Mouse (Mus musculus) forebrain, embryonic 16.5 days (tissue): ENCODE measurements at regions not wholly inside any gene's neighbourhood (a gene's known extent, or its start where the extent isn't known, plus 50 kb on each side); places are given as distances from the start of the nearest gene placed in this dataset.

Source experiments
- ATAC-seq: fragments of 200-750 bp; cut with Nextera tagmentation; 2 replicates; pipeline ENCODE4 v1.8.0; 2017; ENCODE audit warnings: mild to moderate bottlenecking, moderate library complexity
- H3K27ac ChIP-seq: fragments of 300-500 bp; sonication (generic); 2 replicates; pipeline ENCODE4 v1.5.1; 2014; ENCODE audit warnings: low read length, control low read depth
- H3K27me3 ChIP-seq: fragments of 300-500 bp; sonication (generic); replicated peaks from 2 replicates; pipeline ENCODE4 v1.6.1; 2014; ENCODE audit warnings: low read length; ENCODE audit not compliant: control insufficient read depth, insufficient read depth
- H3K36me3 ChIP-seq: fragments of 300-500 bp; sonication (generic); 2 replicates; pipeline ENCODE4 v1.6.1; 2014; ENCODE audit not compliant: control insufficient read depth, insufficient read depth
- H3K4me1 ChIP-seq: fragments of 300-500 bp; sonication (generic); replicated peaks from 2 replicates; pipeline ENCODE4 v1.6.1; 2014; ENCODE audit warnings: low read length; ENCODE audit not compliant: control insufficient read depth, insufficient read depth
- H3K4me2 ChIP-seq: fragments of 300-500 bp; sonication (generic); 2 replicates; pipeline ENCODE4 v1.6.1; 2014; ENCODE audit warnings: mild to moderate bottlenecking, low read length, control low read depth
- H3K4me3 ChIP-seq: fragments of 300-500 bp; sonication (generic); replicated peaks from 2 replicates; pipeline ENCODE4 v1.5.1; 2014; ENCODE audit warnings: mild to moderate bottlenecking, low read length, control low read depth
- H3K9ac ChIP-seq: fragments of 300-500 bp; sonication (generic); replicated peaks from 2 replicates; pipeline ENCODE4 v1.6.1; 2014; ENCODE audit warnings: low read depth, low read length, control low read depth
- H3K9me3 ChIP-seq: fragments of 300-500 bp; sonication (generic); 2 replicates; pipeline ENCODE4 v1.6.1; 2016; ENCODE audit warnings: low read length; ENCODE audit not compliant: control insufficient read depth
- WGBS: fragments of 180-500 bp; shearing (Covaris S2); extraction: QIAGEN DNeasy Blood & Tissue Kit; methylation state at CpG from one replicate; pipeline ENCODE4 v1.1.7; 2014; 5-methylcytosine and 5-hydroxymethylcytosine counted together

DNA sequence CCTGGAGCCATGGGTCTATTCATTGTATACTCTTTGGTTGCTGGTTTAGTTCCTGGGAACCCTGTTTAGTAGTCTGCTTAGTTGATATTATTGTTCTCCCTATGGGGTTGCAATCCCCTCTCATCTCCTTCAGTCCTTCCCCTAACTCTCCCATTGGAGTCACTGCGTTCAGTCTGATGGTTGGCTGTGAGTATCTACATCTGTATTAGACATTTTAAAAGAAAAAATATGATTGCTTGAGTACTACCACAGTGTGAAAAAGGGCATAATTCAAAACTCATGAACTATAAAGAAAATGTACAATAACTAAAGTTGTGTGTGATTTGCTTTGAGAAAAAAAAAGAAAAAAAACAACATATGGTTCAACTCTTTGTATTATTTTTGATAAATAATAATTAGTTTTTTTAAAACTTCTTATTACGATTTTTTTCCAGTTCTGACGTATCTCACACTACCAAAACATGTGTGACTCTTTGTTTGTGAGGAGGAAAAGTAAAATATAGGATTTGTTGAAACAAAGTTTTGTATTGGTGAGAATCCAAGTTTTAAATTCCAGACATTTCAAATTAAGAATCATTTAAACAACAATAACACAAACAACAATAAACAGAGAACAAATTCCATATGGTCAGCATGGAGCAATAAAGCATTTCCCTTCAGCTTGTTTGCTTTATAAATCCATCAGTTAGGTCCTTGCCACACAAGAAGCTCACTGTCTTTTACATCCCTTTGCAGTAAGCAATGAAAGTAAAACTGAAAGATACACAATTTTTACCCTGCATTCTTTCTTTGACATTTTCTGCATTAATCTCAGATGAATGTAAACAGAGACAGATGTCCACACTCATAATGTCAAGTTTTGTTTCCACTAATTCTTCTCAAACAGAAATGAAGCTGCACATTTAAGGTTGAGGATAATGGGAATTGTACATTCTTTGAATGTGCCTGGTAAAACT, 583.5 kb downstream of the Slitrk6 start:
- ATAC-seq, result no peak
- H3K9ac ChIP-seq, result no peak overlapping the region
- no peaks in the 10 kb centered on the region for H3K27me3 ChIP-seq
- H3K9me3 ChIP-seq, result no peaks in the 10 kb centered on the region
- no peak overlapping the region for H3K4me3 ChIP-seq
- WGBS, result 82% methylated on average over 3 of the region's 3 CpGs
- H3K27ac ChIP-seq, result no peak overlapping the region
- H3K4me1 ChIP-seq, result no peaks in the 10 kb centered on the region
- H3K4me2 ChIP-seq, result no peak overlapping the region
- H3K36me3 ChIP-seq, result no peaks in the 10 kb centered on the region

DNA sequence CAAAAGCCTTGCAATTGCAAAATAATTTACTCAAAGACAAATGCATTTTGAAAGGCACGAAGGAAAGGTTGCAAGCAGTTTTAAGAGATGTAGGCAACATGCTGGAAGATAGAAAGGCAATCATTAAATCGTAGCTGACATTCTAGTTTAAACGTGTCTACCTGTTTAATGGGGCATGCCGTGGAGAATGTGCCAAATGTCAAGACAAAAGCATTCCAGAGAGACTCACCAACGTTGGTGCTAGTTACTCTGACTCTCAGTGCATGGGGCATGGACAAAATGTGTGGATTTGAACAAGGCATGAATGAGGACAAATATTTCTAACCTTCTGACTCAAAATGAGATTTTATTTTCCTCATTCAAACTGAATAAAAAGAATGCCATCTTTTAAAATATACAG, 586.3 kb downstream of the Slitrk6 start:
- Histone ChIP-seq H3K27me3 (no peaks in the 10 kb centered on the region), H3K9me3 (no peaks in the 10 kb centered on the region), H3K4me1 (no peaks in the 10 kb centered on the region), H3K27ac (no peak overlapping the region), H3K36me3 (no peaks in the 10 kb centered on the region), H3K9ac (no peak overlapping the region), H3K4me3 (no peak overlapping the region), H3K4me2 (no peak overlapping the region)
- 31% methylated on average over 5 of the region's 5 CpGs for WGBS
- ATAC-seq, result no peak

- H3K36me3 ChIP-seq, result no peaks in the 10 kb centered on the region
- H3K4me1 ChIP-seq, result no peaks in the 10 kb centered on the region
- H3K4me3 ChIP-seq, result no peak overlapping the region
- ATAC-seq, result no peak
- no peak overlapping the region for H3K27ac ChIP-seq
- no peaks in the 10 kb centered on the region for H3K9me3 ChIP-seq
- no peak overlapping the region for H3K9ac ChIP-seq
- WGBS, result 82% methylated on average over 5 of the region's 5 CpGs
- H3K4me2 ChIP-seq, result no peak overlapping the region
- no peaks in the 10 kb centered on the region for H3K27me3 ChIP-seq
Observed at GRCm38 (mm10) chr14:110128265-110128664, 626.7 kb downstream of the Slitrk6 start.

- no peak overlapping the region for H3K4me3 ChIP-seq
- WGBS, result 76% methylated on average over 6 of the region's 6 CpGs
- H3K4me1 ChIP-seq, result no peaks in the 10 kb centered on the region
- H3K27ac ChIP-seq, result no peak overlapping the region
- H3K9me3 ChIP-seq, result no peaks in the 10 kb centered on the region
- no peaks in the 10 kb centered on the region for H3K27me3 ChIP-seq
- no peak overlapping the region for H3K9ac ChIP-seq
- H3K4me2 ChIP-seq, result no peak overlapping the region
- H3K36me3 ChIP-seq, result no peaks in the 10 kb centered on the region
- ATAC-seq, result no peak
Observed at GRCm38 (mm10) chr14:110125936-110126710, 628.8 kb downstream of the Slitrk6 start.

DNA sequence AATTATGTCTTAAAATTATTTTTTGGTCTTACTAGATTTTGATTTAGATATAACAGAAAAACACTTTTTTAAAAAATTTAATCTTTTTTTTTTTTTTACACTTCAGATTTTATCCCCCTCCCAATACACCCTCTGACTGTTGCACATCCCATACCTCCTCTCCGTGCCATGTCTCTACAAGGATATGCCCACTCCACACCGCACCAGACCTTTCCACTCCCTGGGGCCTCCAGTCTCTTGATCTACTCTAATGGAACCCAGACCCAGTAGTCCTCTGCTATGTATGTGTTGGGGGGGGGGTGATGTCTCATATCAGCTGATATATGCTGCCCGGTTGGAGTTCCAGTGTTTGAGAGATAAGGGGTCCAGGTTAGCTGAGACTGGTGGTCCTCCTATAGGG, 632.2 kb downstream of the Slitrk6 start:
- Histone ChIP-seq H3K9ac (no peak overlapping the region), H3K4me2 (no peak overlapping the region), H3K9me3 (no peaks in the 10 kb centered on the region), H3K4me1 (no peaks in the 10 kb centered on the region), H3K27me3 (no peaks in the 10 kb centered on the region), H3K4me3 (no peak overlapping the region), H3K36me3 (no peaks in the 10 kb centered on the region), H3K27ac (no peak overlapping the region)
- WGBS, result 93% methylated on average over 3 of the region's 3 CpGs
- no peak for ATAC-seq

DNA sequence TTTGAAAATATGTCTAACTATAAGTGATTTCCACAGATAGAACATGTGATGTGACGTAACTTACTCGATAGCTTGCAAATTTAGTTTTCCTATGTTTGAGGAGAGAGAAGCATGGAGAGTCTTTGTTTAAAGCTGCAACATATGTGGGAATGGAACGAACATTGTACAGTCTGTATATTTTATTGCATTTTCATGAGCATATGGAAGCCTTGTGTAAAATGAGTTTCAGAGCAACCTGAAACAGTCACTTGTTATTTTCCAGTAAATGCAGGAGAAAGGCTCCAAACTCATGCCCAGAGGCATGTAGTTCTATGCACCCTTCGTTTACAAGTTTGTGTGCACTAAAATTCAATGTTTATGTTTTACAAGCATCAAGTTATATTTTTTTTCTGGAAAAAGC, 639.4 kb downstream of the Slitrk6 start:
- Histone ChIP-seq H3K4me1 (no peaks in the 10 kb centered on the region), H3K9me3 (no peaks in the 10 kb centered on the region), H3K27ac (no peak overlapping the region), H3K36me3 (no peaks in the 10 kb centered on the region), H3K9ac (no peak overlapping the region), H3K4me3 (no peak overlapping the region), H3K27me3 (no peaks in the 10 kb centered on the region), H3K4me2 (no peak overlapping the region)
- 79% methylated on average over 4 of the region's 4 CpGs for WGBS
- peak; percentile 68; the same call in 1 of the 2 replicates for ATAC-seq

DNA sequence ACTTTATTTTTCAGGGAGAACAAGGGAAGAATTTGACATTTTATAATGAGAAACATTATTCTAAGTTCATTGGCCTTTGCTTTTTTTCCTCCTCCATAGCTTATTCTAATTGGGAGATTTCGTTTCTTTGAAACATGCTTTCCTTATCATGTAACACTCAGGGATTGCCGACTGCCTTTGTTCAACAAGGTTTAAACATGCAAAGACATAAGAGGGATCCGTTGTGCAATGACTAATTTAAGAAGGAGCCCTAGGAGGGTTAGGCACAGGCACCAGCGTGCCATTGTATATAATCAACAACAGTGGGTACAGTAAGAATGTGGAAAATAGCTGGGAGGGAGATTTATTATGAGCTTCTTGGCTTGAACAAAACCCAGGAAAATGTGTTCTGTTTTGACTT, 654.1 kb downstream of the Slitrk6 start:
- H3K9ac ChIP-seq, result no peak overlapping the region
- no peak overlapping the region for H3K4me2 ChIP-seq
- no peak overlapping the region for H3K4me3 ChIP-seq
- no peak for ATAC-seq
- no peaks in the 10 kb centered on the region for H3K27me3 ChIP-seq
- WGBS, result 62% methylated on average over 4 of the region's 4 CpGs
- no peaks in the 10 kb centered on the region for H3K4me1 ChIP-seq
- H3K36me3 ChIP-seq, result no peaks in the 10 kb centered on the region
- H3K27ac ChIP-seq, result no peak overlapping the region
- no peaks in the 10 kb centered on the region for H3K9me3 ChIP-seq

- no peak overlapping the region for H3K4me3 ChIP-seq
- no peak overlapping the region for H3K9ac ChIP-seq
- H3K36me3 ChIP-seq, result no peaks in the 10 kb centered on the region
- no peak for ATAC-seq
- H3K27me3 ChIP-seq, result no peaks in the 10 kb centered on the region
- H3K4me2 ChIP-seq, result no peak overlapping the region
- no peak overlapping the region for H3K27ac ChIP-seq
- H3K4me1 ChIP-seq, result no peaks in the 10 kb centered on the region
- WGBS, result 87% methylated on average over 6 of the region's 6 CpGs
- no peaks in the 10 kb centered on the region for H3K9me3 ChIP-seq
Observed at GRCm38 (mm10) chr14:110078351-110078750, 676.6 kb downstream of the Slitrk6 start.

DNA sequence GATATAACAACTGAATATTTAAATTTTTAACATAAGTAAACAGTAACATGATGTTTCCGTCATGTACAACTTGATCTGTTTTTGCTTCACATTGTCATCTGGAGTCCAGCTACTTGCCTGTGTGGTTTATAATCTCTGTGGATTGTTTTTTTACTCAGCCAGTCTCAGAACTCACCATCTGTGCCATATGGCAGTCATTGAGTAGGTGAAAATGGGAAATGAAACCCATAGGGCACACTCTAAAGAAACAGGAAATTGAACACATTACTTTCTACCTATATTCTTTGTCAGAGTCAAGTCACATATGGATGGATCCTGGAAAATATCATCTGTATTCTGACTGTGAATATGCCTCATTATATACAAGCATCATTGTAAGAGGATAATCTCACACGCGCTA, 707.2 kb downstream of the Slitrk6 start:
- WGBS, result 84% methylated on average over 3 of the region's 3 CpGs
- no peak for ATAC-seq
- Histone ChIP-seq H3K27ac (no peak overlapping the region), H3K27me3 (no peaks in the 10 kb centered on the region), H3K9me3 (no peaks in the 10 kb centered on the region), H3K9ac (no peak overlapping the region), H3K4me1 (no peaks in the 10 kb centered on the region), H3K4me2 (no peak overlapping the region), H3K36me3 (no peaks in the 10 kb centered on the region), H3K4me3 (no peak overlapping the region)
